Mouse (Mus musculus): ENCODE data around the gene Slc7a9. TPM values are rescaled to one million over a fixed set of nuclear protein-coding genes. Genes with fewer than 3 reads are reported as not detected.

Slc7a9 gene
- polyA plus RNA-seq, 1 experiment, result 320 TPM

DNA sequence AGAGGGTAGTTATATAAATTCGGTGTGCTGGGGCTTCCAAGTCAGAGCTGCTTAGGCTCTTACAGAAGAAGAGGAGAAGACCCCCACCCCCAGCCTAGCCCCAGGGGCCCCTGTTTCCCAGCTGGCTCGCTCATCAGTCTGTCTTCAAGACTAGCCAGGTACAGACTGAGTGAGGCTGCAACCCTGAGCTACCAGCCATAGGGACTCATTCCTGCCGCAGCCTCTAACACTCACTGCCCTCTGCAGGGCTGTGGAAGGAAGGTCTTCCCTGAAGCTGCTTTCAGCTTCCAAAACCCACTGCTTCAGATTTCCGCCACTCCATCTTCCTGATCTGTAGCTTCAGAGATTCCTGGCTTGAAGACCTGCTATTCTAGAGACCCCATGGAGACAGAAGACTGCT is 53.4 kb downstream of the Slc7a9 start:
- Histone ChIP-seq H3K27me3 (ENCODE audit: control insufficient read depth, insufficient read depth, low read length) (no peaks in the 10 kb centered on the region), H3K4me3 (ENCODE audit: low read depth, low read length) (no peak overlapping the region), H3K4me1 (ENCODE audit: control insufficient read depth, insufficient read depth, insufficient read length, low read length) (no peaks in the 10 kb centered on the region), H3K36me3 (ENCODE audit: control insufficient read depth, insufficient read depth, low read length) (no peaks in the 10 kb centered on the region), H3K27ac (ENCODE audit: insufficient read depth, low read depth, low read length) (no peak overlapping the region)
- WGBS, result 32% methylated on average over 4 of the region's 4 CpGs
- no peak for TF ChIP-seq POLR2A (IDR thresholded peaks at IDR 0.05; ENCODE audit: low read depth, low read length)
- TF ChIP-seq CTCF (IDR thresholded peaks at IDR 0.05; ENCODE audit: extremely low read depth, insufficient read length, insufficient replicate concordance, low read depth, low read length), result no peak

Other genes starting within 250 kb of the Slc7a9 start
- gene Lrp3, start 233.3 kb upstream of the Slc7a9 start, polyA plus RNA-seq (2012; rRNA removed), result 4.2 and 5.0 TPM in 2 replicates
- 0.89 and 2.2 TPM in 2 replicates for gene Gpatch1, start 130.4 kb upstream of the Slc7a9 start, polyA plus RNA-seq (2012; rRNA removed)
- 14.6 and 46.0 TPM in 2 replicates for gene Rhpn2, start 114.6 kb upstream of the Slc7a9 start, polyA plus RNA-seq (2012; rRNA removed)
- 1.8 and 3.9 TPM in 2 replicates for gene Faap24, start 52.0 kb upstream of the Slc7a9 start, polyA plus RNA-seq (2012; rRNA removed)
- gene Cep89, start 51.8 kb upstream of the Slc7a9 start, polyA plus RNA-seq (2012; rRNA removed), result 4.4 and 10.1 TPM in 2 replicates
- gene Tdrd12, start 88.9 kb downstream of the Slc7a9 start, polyA plus RNA-seq (2012; rRNA removed), result not detected in 2 replicates
- gene Nudt19, start 107.5 kb downstream of the Slc7a9 start, polyA plus RNA-seq (2012; rRNA removed), result 51.8 and 60.5 TPM in 2 replicates
- 0.03 TPM in 2 replicates for gene Rgs9bp, start 136.8 kb downstream of the Slc7a9 start, polyA plus RNA-seq (2012; rRNA removed)
- 8.5 and 13.5 TPM in 2 replicates for gene Ankrd27, start 137.4 kb downstream of the Slc7a9 start, polyA plus RNA-seq (2012; rRNA removed)
- 23.4 and 60.3 TPM in 2 replicates for gene Pdcd5, start 198.7 kb downstream of the Slc7a9 start, polyA plus RNA-seq (2012; rRNA removed)

All from small intestine, adult 2 months (tissue).